Mouse (Mus musculus): ENCODE results near the gene Fkbp8.

The Fkbp8 gene

GRCm38 (mm10) chr8:70527512-70528181 is at the start of gene Fkbp8, which contains the start of gene Kxd1:
TSS of gene Fkbp8 (plus strand) at chr8:70527724.
TSS of gene Kxd1 (minus strand) at chr8:70527956.
- under 1% methylated on average over 60 of the region's 61 CpGs for WGBS

- WGBS = 53% methylated on average over 3 of the region's 3 CpGs
These were observed 45.6 kb upstream of the Fkbp8 start for GRCm38 (mm10) chr8:70481908-70482307.

GRCm38 (mm10) chr8:70482943-70483342 is 44.6 kb upstream of the Fkbp8 start:
- WGBS = 76% methylated on average over 2 of the region's 2 CpGs

GRCm38 (mm10) chr8:70486191-70486681 is 41.3 kb upstream of the Fkbp8 start:
- WGBS = 47% methylated on average over 7 of the region's 7 CpGs

GRCm38 (mm10) chr8:70486941-70487520 is 40.5 kb upstream of the Fkbp8 start, which contains the start of gene Tmem59l:
TSS of gene Tmem59l (minus strand) at chr8:70487358.
- WGBS = 9% methylated on average over 33 of the region's 33 CpGs

- WGBS = 12% methylated on average over 55 of the region's 55 CpGs
These were observed 39.3 kb upstream of the Fkbp8 start for GRCm38 (mm10) chr8:70487993-70488796.

GRCm38 (mm10) chr8:70488931-70489470 is 38.5 kb upstream of the Fkbp8 start:
- 24% methylated on average over 14 of the region's 14 CpGs for WGBS

GRCm38 (mm10) chr8:70489576-70489975 is 37.9 kb upstream of the Fkbp8 start:
- 7% methylated on average over 37 of the region's 41 CpGs for WGBS

- WGBS = 43% methylated on average over 10 of the region's 10 CpGs
These were observed 37.3 kb upstream of the Fkbp8 start for GRCm38 (mm10) chr8:70490061-70490879.

GRCm38 (mm10) chr8:70490880-70491495 is 36.5 kb upstream of the Fkbp8 start:
- WGBS = 9% methylated on average over 20 of the region's 20 CpGs

- WGBS = 2% methylated on average over 58 of the region's 93 CpGs
These were observed 34.6 kb upstream of the Fkbp8 start, which contains the start of gene Crlf1 for GRCm38 (mm10) chr8:70492664-70493640. TSS of gene Crlf1 (plus strand) at chr8:70493158.

- 2% methylated on average over 47 of the region's 47 CpGs for WGBS
These were observed 33.7 kb upstream of the Fkbp8 start for GRCm38 (mm10) chr8:70493692-70494415.

GRCm38 (mm10) chr8:70494416-70494945 is 33.0 kb upstream of the Fkbp8 start:
- 11% methylated on average over 28 of the region's 28 CpGs for WGBS

- 39% methylated on average over 21 of the region's 21 CpGs for whole genome bisulfite sequencing
These were observed 32.3 kb upstream of the Fkbp8 start for GRCm38 (mm10) chr8:70495001-70495770.

- WGBS = 59% methylated on average over 12 of the region's 12 CpGs
These were observed 31.8 kb upstream of the Fkbp8 start for GRCm38 (mm10) chr8:70495771-70496062.

- 21% methylated on average over 39 of the region's 39 CpGs for WGBS
These were observed 26.9 kb upstream of the Fkbp8 start for GRCm38 (mm10) chr8:70500386-70501301.
